Mouse (Mus musculus): ENCODE measurements at regions not wholly inside any gene's neighbourhood (a gene's known extent, or its start where the extent isn't known, plus 50 kb on each side); places are given as distances from the start of the nearest gene placed in this dataset.
"Not testable (repeated sequence)": the region's sequence is repeated elsewhere in the genome, so short reads cannot be mapped to it uniquely, and the experiment has no call there.

DNA sequence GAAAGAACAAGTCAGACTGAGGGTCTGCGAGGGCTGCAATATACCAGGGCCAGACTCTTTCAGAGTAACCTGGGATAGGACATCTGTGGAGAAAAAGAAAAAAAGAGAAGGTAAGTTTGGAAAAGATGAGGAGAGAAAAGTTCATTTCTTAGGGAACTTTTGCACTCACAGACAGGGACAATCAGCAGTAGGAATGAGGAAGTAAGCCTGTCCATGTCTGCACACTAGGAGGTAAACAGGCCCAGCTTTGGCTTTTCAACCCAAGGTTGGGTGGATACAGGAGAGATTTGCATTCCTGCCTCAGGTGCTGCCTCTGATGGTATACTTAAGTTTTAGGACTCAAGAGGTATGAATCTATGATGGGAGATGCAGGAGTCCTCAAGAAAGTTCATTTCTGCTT lies 881.5 kb upstream of the Zfp386 start:
- TF ChIP-seq GATA1 (IDR thresholded peaks at IDR 0.05; ENCODE audit: borderline replicate concordance, low read length); FLI1 (IDR thresholded peaks at IDR 0.05; ENCODE audit: low read length): not testable (repeated sequence)
